Mouse (Mus musculus) myocyte (in vitro differentiated cells): ENCODE results near the gene Lrrc32. TPM values are rescaled to one million over a fixed set of nuclear protein-coding genes. Genes with fewer than 3 reads are reported as not detected.

ENCODE experiments used
- H3K27me3 ChIP-seq: one replicate; pipeline ENCODE4 v1.6.1; 2011; ENCODE audit not compliant: control insufficient read depth, insufficient read depth, insufficient read length
- H3K36me3 ChIP-seq: one replicate; pipeline ENCODE4 v1.6.1; 2011; ENCODE audit not compliant: control insufficient read depth, insufficient read depth
- H3K4me2 ChIP-seq: one replicate; pipeline ENCODE4 v1.6.1; 2011; ENCODE audit warnings: low read depth, control low read depth
- H3K4me3 ChIP-seq: one replicate; pipeline ENCODE4 v1.5.1; 2011; ENCODE audit warnings: mild to moderate bottlenecking, control low read depth, moderate library complexity
- H3K79me2 ChIP-seq: one replicate; pipeline ENCODE4 v1.6.1; 2011; ENCODE audit not compliant: control insufficient read depth, insufficient read depth
- H3ac ChIP-seq: one replicate; pipeline ENCODE4 v1.6.1; 2011; ENCODE audit not compliant: control insufficient read depth, insufficient read length
- CEBPB ChIP-seq: IDR thresholded peaks from 2 replicates; pipeline ENCODE4 v1.6.1; 2011; ENCODE audit warnings: mild to moderate bottlenecking, moderate library complexity; ENCODE audit not compliant: poor library complexity, insufficient read depth, severe bottlenecking
- E2F4 ChIP-seq: IDR thresholded peaks from one replicate; pipeline ENCODE4 v1.6.1; 2011; ENCODE audit warnings: mild to moderate bottlenecking, control low read depth, moderate library complexity; ENCODE audit not compliant: insufficient read depth
- MAX ChIP-seq: IDR thresholded peaks from one replicate; pipeline ENCODE4 v1.6.1; 2011; ENCODE audit warnings: low read depth, mild to moderate bottlenecking, control low read depth
- MYOD1 ChIP-seq, 3 experiments: IDR thresholded peaks; one replicate each; pipeline ENCODE4 v1.6.1; 2011; ENCODE audit warnings: control low read depth in 2 of 3, low read depth in 2 of 3, mild to moderate bottlenecking in 2 of 3, moderate library complexity in 1 of 3; ENCODE audit not compliant: insufficient read length in 2 of 3, control insufficient read depth in 1 of 3
- MYOG ChIP-seq, 3 experiments: IDR thresholded peaks; one replicate each; pipeline ENCODE4 v1.6.1; 2011; ENCODE audit warnings: control low read depth in 2 of 3, low read depth in 2 of 3, mild to moderate bottlenecking in 2 of 3; ENCODE audit not compliant: insufficient read length in 2 of 3, control insufficient read depth in 1 of 3, insufficient read depth in 1 of 3
- POLR2A ChIP-seq: IDR thresholded peaks from one replicate; pipeline ENCODE4 v1.6.1; 2011; ENCODE audit warnings: low read depth, mild to moderate bottlenecking, control low read depth, moderate library complexity; ENCODE audit not compliant: insufficient read length
- POLR2AphosphoS2 ChIP-seq: IDR thresholded peaks from one replicate; pipeline ENCODE4 v1.6.1; 2011; ENCODE audit warnings: low read depth, control low read depth; ENCODE audit not compliant: insufficient read length
- REST ChIP-seq: IDR thresholded peaks from one replicate; pipeline ENCODE4 v1.6.1; 2011; ENCODE audit warnings: mild to moderate bottlenecking, control low read depth, moderate library complexity; ENCODE audit not compliant: insufficient read depth, insufficient read length
- SRF ChIP-seq: IDR thresholded peaks from one replicate; pipeline ENCODE4 v1.6.1; 2011; ENCODE audit warnings: low read depth; ENCODE audit not compliant: control insufficient read depth, insufficient read length
- TCF12 ChIP-seq: IDR thresholded peaks from one replicate; pipeline ENCODE4 v1.6.1; 2011; ENCODE audit warnings: mild to moderate bottlenecking, control low read depth; ENCODE audit not compliant: poor library complexity, insufficient read depth, severe bottlenecking
- TCF3 ChIP-seq: IDR thresholded peaks from one replicate; pipeline ENCODE4 v1.6.1; 2011; ENCODE audit warnings: low read depth, control low read depth; ENCODE audit not compliant: insufficient read length
- USF1 ChIP-seq: IDR thresholded peaks from one replicate; pipeline ENCODE4 v1.6.1; 2011; ENCODE audit warnings: low read depth, mild to moderate bottlenecking, control low read depth, moderate library complexity
- polyA plus RNA-seq: library from polyadenylated mRNA; unstranded; fragments of >200 nt; fragmentation: generic; extraction: Trizol; gene quantifications from one replicate; pipeline ENCODE4 v1.2.1, GENCODE M21; 2012; ENCODE audit warnings: missing spikeins

Gene Lrrc32
- polyA plus RNA-seq, 1 experiment, result 0.22 TPM

DNA sequence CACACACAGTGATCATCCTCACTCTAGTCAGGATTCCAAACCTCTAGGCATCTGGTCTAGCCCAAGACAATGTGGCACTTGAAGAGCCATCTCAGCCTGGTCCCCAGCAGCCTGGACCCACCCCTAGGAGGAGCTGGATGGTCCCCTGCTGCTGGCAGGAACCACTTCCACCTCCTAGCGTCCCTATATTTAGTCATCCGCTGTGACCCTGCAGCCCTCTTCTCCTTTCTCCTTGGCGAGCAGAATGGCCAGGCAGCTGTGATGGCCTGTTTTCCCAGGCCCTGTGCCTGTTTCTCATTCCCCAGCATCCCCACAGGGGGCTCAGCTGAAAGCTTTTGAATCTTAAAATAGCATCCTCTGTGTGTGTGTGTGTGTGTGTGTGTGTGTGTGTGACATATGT lies 59.8 kb downstream of the Lrrc32 start:
- Histone ChIP-seq H3K27me3 (no peaks in the 10 kb centered on the region), H3K4me3 (no peak overlapping the region), H3ac (no peak overlapping the region), H3K79me2 (no peaks in the 10 kb centered on the region), H3K4me2 (no peak overlapping the region), H3K36me3 (no peaks in the 10 kb centered on the region)
- TF ChIP-seq REST (no peak), USF1 (no peak), TCF12 (no peak), E2F4 (no peak), CEBPB (no peak), TCF3 (no peak), POLR2AphosphoS2 (no peak), MYOD1 (IDR thresholded peaks at IDR 0.05; ENCODE audit: control insufficient read depth in 1 of 3, insufficient read length in 2 of 3, low read depth in 2 of 3) (no peak), MYOG (IDR thresholded peaks at IDR 0.05; ENCODE audit: control insufficient read depth in 1 of 3, insufficient read depth in 1 of 3, insufficient read length in 2 of 3, low read depth in 2 of 3) (no peak), POLR2A (no peak), SRF (no peak), MAX (no peak)

DNA sequence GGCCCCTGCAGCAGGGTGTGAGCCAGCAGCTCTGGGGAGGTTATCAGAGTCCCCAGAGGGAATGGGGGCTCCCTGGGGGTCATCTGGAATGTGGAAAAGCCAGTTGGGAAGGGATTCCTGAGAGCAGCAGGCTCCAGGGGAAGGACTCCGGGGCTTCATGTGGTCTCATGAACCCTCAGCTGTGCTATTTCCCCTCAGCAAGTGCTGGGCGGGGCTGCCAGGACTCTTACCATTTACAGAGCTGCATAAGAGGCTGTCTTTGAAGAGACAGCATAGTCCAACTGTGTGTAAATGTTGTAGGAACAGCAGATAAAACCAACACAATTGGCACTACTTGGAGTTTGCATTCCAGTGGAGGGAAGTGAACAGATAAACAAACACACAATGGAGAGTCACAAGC lies 61.5 kb downstream of the Lrrc32 start:
- H3K36me3 ChIP-seq, result no peaks in the 10 kb centered on the region
- H3K4me3 ChIP-seq, result no peak overlapping the region
- TF ChIP-seq CEBPB (no peak), POLR2AphosphoS2 (no peak), TCF12 (no peak), MYOG (IDR thresholded peaks at IDR 0.05; ENCODE audit: control insufficient read depth in 1 of 3, insufficient read depth in 1 of 3, insufficient read length in 2 of 3, low read depth in 2 of 3) (peak in 1 of 3 experiments; percentile 3), TCF3 (no peak)
- H3K27me3 ChIP-seq, result no peaks in the 10 kb centered on the region
- H3ac ChIP-seq, result no peak overlapping the region
- H3K79me2 ChIP-seq, result no peaks in the 10 kb centered on the region
- H3K4me2 ChIP-seq, result no peak overlapping the region

GRCm38 (mm10) chr7:98551041-98551440 lies 62.0 kb downstream of the Lrrc32 start:
- Histone ChIP-seq H3K36me3 (no peaks in the 10 kb centered on the region), H3K79me2 (no peaks in the 10 kb centered on the region), H3K4me2 (no peak overlapping the region), H3ac (no peak overlapping the region), H3K27me3 (no peaks in the 10 kb centered on the region), H3K4me3 (no peak overlapping the region)
- TF ChIP-seq POLR2AphosphoS2 (no peak), SRF (no peak), MAX (no peak), TCF12 (no peak), E2F4 (no peak), CEBPB (no peak), MYOD1 (IDR thresholded peaks at IDR 0.05; ENCODE audit: control insufficient read depth in 1 of 3, insufficient read length in 2 of 3, low read depth in 2 of 3) (no peak), MYOG (IDR thresholded peaks at IDR 0.05; ENCODE audit: control insufficient read depth in 1 of 3, insufficient read depth in 1 of 3, insufficient read length in 2 of 3, low read depth in 2 of 3) (no peak), TCF3 (no peak), USF1 (no peak), POLR2A (no peak), REST (no peak)

Other genes with a start within 250 kb of the Lrrc32 start
- gene Acer3, start 168.1 kb upstream of the Lrrc32 start, polyA plus RNA-seq, result 9.1 TPM
- gene Tsku, start 128.0 kb upstream of the Lrrc32 start, polyA plus RNA-seq, result 8.4 TPM
- not detected for gene Gucy2d, start 48.9 kb upstream of the Lrrc32 start, polyA plus RNA-seq
- gene Emsy, start 167.5 kb downstream of the Lrrc32 start, polyA plus RNA-seq, result 9.1 TPM
- 16.4 TPM for gene Thap12, start 213.8 kb downstream of the Lrrc32 start, polyA plus RNA-seq